Mouse (Mus musculus): ENCODE results near the gene Snrpa. TPM values are rescaled to one million over a fixed set of nuclear protein-coding genes. Genes with fewer than 3 reads are reported as not detected.
A peak's percentile ranks its signal among the peaks of the same experiment; 100 is the strongest.

The Snrpa gene
- total and polyA plus RNA-seq, 2 experiments from 2014 or later, result 60.5 to 79.4 TPM

- DNase-seq (ENCODE audit: low spot score), result peak; percentile 81
- peaks cover 31% of the 10 kb centered on the region for H3K4me1 ChIP-seq (ENCODE audit: control insufficient read depth, insufficient read depth)
- peak overlapping the region; percentile 74 for H3K9ac ChIP-seq (replicated peaks; ENCODE audit: low read depth, low read length)
- H3K9me3 ChIP-seq (replicated peaks; ENCODE audit: control insufficient read depth, low read length), result no peaks in the 10 kb centered on the region
- 0% methylated on average over 24 of the region's 43 CpGs for WGBS
- ATAC-seq (ENCODE audit: insufficient read depth, low read depth), result peak; percentile 81
- H3K27ac ChIP-seq (ENCODE audit: low read depth), result peak overlapping the region; percentile 95
- no peak for TF ChIP-seq CTCF (IDR thresholded peaks at IDR 0.05; ENCODE audit: low read depth)
- TF ChIP-seq EP300 (IDR thresholded peaks at IDR 0.05; ENCODE audit: low read depth), result 0 out of 2 replicates have a peak, but pooled peaks have one; percentile 32
- H3K36me3 ChIP-seq (replicated peaks; ENCODE audit: control insufficient read depth, insufficient read depth, low read length), result peaks cover 15% of the 10 kb centered on the region
- no peaks in the 10 kb centered on the region for H3K27me3 ChIP-seq (ENCODE audit: control insufficient read depth, insufficient read depth, low read length)
- peak overlapping the region; percentile 64 for H3K4me3 ChIP-seq (ENCODE audit: low read depth, low read length)
- peak overlapping the region; percentile 93 for H3K4me2 ChIP-seq (ENCODE audit: low read depth, low read length)
Measured at GRCm38 (mm10) chr7:27166229-27166613, 29.9 kb downstream of the Snrpa start.

- 3% methylated on average over 8 of the region's 8 CpGs for WGBS
- Histone ChIP-seq H3K27me3 (ENCODE audit: control insufficient read depth, insufficient read depth, low read length) (no peaks in the 10 kb centered on the region), H3K9ac (replicated peaks; ENCODE audit: low read depth, low read length) (peak overlapping the region; percentile 74), H3K4me3 (ENCODE audit: low read depth, low read length) (peak overlapping the region; percentile 64), H3K27ac (ENCODE audit: low read depth) (peak overlapping the region; percentile 95), H3K4me2 (ENCODE audit: low read depth, low read length) (peak overlapping the region; percentile 93), H3K9me3 (replicated peaks; ENCODE audit: control insufficient read depth, low read length) (no peaks in the 10 kb centered on the region), H3K36me3 (replicated peaks; ENCODE audit: control insufficient read depth, insufficient read depth, low read length) (peaks cover 10% of the 10 kb centered on the region), H3K4me1 (ENCODE audit: control insufficient read depth, insufficient read depth) (peaks cover 31% of the 10 kb centered on the region)
- no peak for DNase-seq (ENCODE audit: low spot score)
- ATAC-seq (ENCODE audit: insufficient read depth, low read depth), result no peak
- TF ChIP-seq CTCF (IDR thresholded peaks at IDR 0.05; ENCODE audit: low read depth) (no peak), EP300 (IDR thresholded peaks at IDR 0.05; ENCODE audit: low read depth) (no peak)
Measured at GRCm38 (mm10) chr7:27165696-27166095, 30.4 kb downstream of the Snrpa start.

GRCm38 (mm10) chr7:27165007-27165655 lies 30.9 kb downstream of the Snrpa start:
- DNase-seq (ENCODE audit: low spot score) (no peak), ATAC-seq (ENCODE audit: insufficient read depth, low read depth) (no peak)
- Histone ChIP-seq H3K36me3 (replicated peaks; ENCODE audit: control insufficient read depth, insufficient read depth, low read length) (peaks cover 9% of the 10 kb centered on the region), H3K4me2 (ENCODE audit: low read depth, low read length) (peak overlapping the region; percentile 93), H3K9ac (replicated peaks; ENCODE audit: low read depth, low read length) (peak overlapping the region; percentile 74), H3K27me3 (ENCODE audit: control insufficient read depth, insufficient read depth, low read length) (no peaks in the 10 kb centered on the region), H3K4me3 (ENCODE audit: low read depth, low read length) (peak overlapping the region; percentile 64), H3K4me1 (ENCODE audit: control insufficient read depth, insufficient read depth) (peaks cover 31% of the 10 kb centered on the region), H3K9me3 (replicated peaks; ENCODE audit: control insufficient read depth, low read length) (no peaks in the 10 kb centered on the region), H3K27ac (ENCODE audit: low read depth) (no peak overlapping the region)
- WGBS, result 70% methylated on average over 23 of the region's 23 CpGs
- TF ChIP-seq CTCF (IDR thresholded peaks at IDR 0.05; ENCODE audit: low read depth) (no peak), EP300 (IDR thresholded peaks at IDR 0.05; ENCODE audit: low read depth) (no peak)

DNA sequence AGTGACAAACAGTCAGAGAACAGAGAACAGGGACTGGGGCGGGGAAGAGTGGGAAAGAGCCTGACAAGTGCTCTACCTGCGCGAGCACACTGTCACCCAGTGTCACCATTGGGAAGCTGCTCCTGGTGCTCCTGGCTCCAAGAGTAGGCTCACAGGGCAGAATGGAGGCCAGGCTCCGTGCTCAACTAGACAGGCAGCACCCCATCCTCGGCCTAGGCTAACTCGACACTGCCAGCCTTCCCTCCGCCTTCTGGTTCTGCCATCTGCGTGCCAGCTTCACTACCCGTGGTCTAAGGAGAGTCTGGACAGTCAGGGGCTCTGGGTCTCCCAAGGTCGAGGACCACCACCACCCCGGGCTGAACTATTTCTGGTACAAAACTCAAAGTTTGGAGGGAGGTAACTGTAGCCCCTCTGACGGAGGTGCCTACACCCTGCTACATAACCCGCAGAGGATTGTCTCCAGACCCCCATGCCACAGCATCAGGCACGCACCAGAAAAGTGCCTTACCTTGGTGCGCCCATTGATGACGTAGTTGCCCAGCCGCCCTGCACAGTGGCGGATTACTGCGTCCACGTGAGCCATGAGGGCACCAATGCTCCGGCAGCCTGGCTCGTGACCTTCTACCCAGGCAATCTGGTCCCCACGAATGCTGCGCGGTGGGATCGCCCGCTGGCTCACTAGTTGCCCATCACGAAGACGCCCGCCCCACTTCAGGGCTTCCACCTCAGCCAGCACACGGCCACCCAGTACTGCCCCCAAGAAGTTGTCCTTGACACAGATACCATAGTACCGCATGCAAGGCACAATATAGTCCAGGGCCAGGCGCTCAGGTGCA lies 31.7 kb downstream of the Snrpa start:
- no peak overlapping the region for H3K9ac ChIP-seq (replicated peaks; ENCODE audit: low read depth, low read length)
- no peaks in the 10 kb centered on the region for H3K27me3 ChIP-seq (ENCODE audit: control insufficient read depth, insufficient read depth, low read length)
- ATAC-seq (ENCODE audit: insufficient read depth, low read depth) (no peak), DNase-seq (ENCODE audit: low spot score) (no peak)
- 79% methylated on average over 33 of the region's 33 CpGs for WGBS
- no peak overlapping the region for H3K4me3 ChIP-seq (ENCODE audit: low read depth, low read length)
- peaks cover 31% of the 10 kb centered on the region for H3K4me1 ChIP-seq (ENCODE audit: control insufficient read depth, insufficient read depth)
- peak overlapping the region; percentile 93 for H3K4me2 ChIP-seq (ENCODE audit: low read depth, low read length)
- no peaks in the 10 kb centered on the region for H3K9me3 ChIP-seq (replicated peaks; ENCODE audit: control insufficient read depth, low read length)
- no peak for TF ChIP-seq CTCF (IDR thresholded peaks at IDR 0.05; ENCODE audit: low read depth)
- no peak for TF ChIP-seq EP300 (IDR thresholded peaks at IDR 0.05; ENCODE audit: low read depth)
- peaks cover 12% of the 10 kb centered on the region for H3K36me3 ChIP-seq (replicated peaks; ENCODE audit: control insufficient read depth, insufficient read depth, low read length)
- H3K27ac ChIP-seq (ENCODE audit: low read depth), result no peak overlapping the region

GRCm38 (mm10) chr7:27163450-27163805 lies 32.6 kb downstream of the Snrpa start:
- peaks cover 31% of the 10 kb centered on the region for H3K4me1 ChIP-seq (ENCODE audit: control insufficient read depth, insufficient read depth)
- H3K36me3 ChIP-seq (replicated peaks; ENCODE audit: control insufficient read depth, insufficient read depth, low read length), result peaks cover 21% of the 10 kb centered on the region
- H3K27me3 ChIP-seq (ENCODE audit: control insufficient read depth, insufficient read depth, low read length), result no peaks in the 10 kb centered on the region
- WGBS, result 61% methylated on average over 5 of the region's 5 CpGs
- TF ChIP-seq CTCF (IDR thresholded peaks at IDR 0.05; ENCODE audit: low read depth), result no peak
- no peak for TF ChIP-seq EP300 (IDR thresholded peaks at IDR 0.05; ENCODE audit: low read depth)
- no peaks in the 10 kb centered on the region for H3K9me3 ChIP-seq (replicated peaks; ENCODE audit: control insufficient read depth, low read length)
- H3K4me2 ChIP-seq (ENCODE audit: low read depth, low read length), result 0 out of 2 replicates have a peak overlapping the region, but pooled peaks have one; percentile 93
- H3K27ac ChIP-seq (ENCODE audit: low read depth), result no peak overlapping the region
- ATAC-seq (ENCODE audit: insufficient read depth, low read depth) (no peak), DNase-seq (ENCODE audit: low spot score) (no peak)
- no peak overlapping the region for H3K4me3 ChIP-seq (ENCODE audit: low read depth, low read length)
- no peak overlapping the region; the same call in 1 of the 2 replicates for H3K9ac ChIP-seq (replicated peaks; ENCODE audit: low read depth, low read length)
